Mouse (Mus musculus) stomach, embryonic 15.5 days (tissue): ENCODE measurements around the gene Rmnd1. TPM values are rescaled to one million over a fixed set of nuclear protein-coding genes. Genes with fewer than 3 reads are reported as not detected.

Source experiments
- polyA plus RNA-seq: library from polyadenylated mRNA; unstranded; fragments of >200 nt; fragmentation: Nextera tagmentation; extraction: Ambion mirVana; gene quantifications from 2 replicates; pipeline ENCODE4 v1.2.1, GENCODE M21; 2015

The Rmnd1 gene
- polyA plus RNA-seq, 1 experiment from 2014 or later = 41.6 TPM

Other genes starting within 250 kb of the Rmnd1 start
- gene Akap12, start 166.0 kb downstream of the Rmnd1 start, polyA plus RNA-seq = 59.6 and 62.9 TPM in 2 replicates
- 10.5 and 12.3 TPM in 2 replicates for gene Zbtb2, start 44.3 kb downstream of the Rmnd1 start, polyA plus RNA-seq
- gene Armt1, start 79 bp upstream of the Rmnd1 start, polyA plus RNA-seq = 17.4 and 18.7 TPM in 2 replicates
- 0.04 and 0.06 TPM in 2 replicates for gene Ccdc170, start 50.1 kb upstream of the Rmnd1 start, polyA plus RNA-seq
- 0.75 and 0.86 TPM in 2 replicates for gene Esr1, start 179.2 kb upstream of the Rmnd1 start, polyA plus RNA-seq